Mouse (Mus musculus) midbrain, embryonic 14.5 days (tissue): ENCODE measurements at regions not wholly inside any gene's neighbourhood (a gene's known extent, or its start where the extent isn't known, plus 50 kb on each side); places are given as distances from the start of the nearest gene placed in this dataset.

Source experiments
- ATAC-seq: fragments of 200-750 bp; cut with Nextera tagmentation; 2 replicates; pipeline ENCODE4 v1.8.0; 2017; ENCODE audit warnings: moderate number of reproducible peaks, moderate library complexity; ENCODE audit not compliant: low FRiP score, low TSS enrichment
- DNase-seq: peaks from one replicate; pipeline ENCODE4 v3.0.0-alpha.2; 2015
- H3K27ac ChIP-seq: fragments of 300-500 bp; sonication (generic); replicated peaks from 2 replicates; pipeline ENCODE4 v1.5.1; 2014; ENCODE audit warnings: mild to moderate bottlenecking, low read depth, low read length, moderate library complexity
- H3K27me3 ChIP-seq: fragments of 300-500 bp; sonication (generic); 2 replicates; pipeline ENCODE4 v1.6.1; 2014; ENCODE audit warnings: low read length, control low read depth, mixed read lengths; ENCODE audit not compliant: control insufficient read depth, insufficient read depth
- H3K36me3 ChIP-seq: fragments of 300-500 bp; sonication (generic); 2 replicates; pipeline ENCODE4 v1.6.1; 2014; ENCODE audit warnings: low read length, control low read depth; ENCODE audit not compliant: control insufficient read depth, insufficient read depth
- H3K4me1 ChIP-seq: fragments of 300-500 bp; sonication (generic); 2 replicates; pipeline ENCODE4 v1.6.1; 2014; ENCODE audit warnings: mild to moderate bottlenecking, antibody characterized with exemption, low read length, control low read depth; ENCODE audit not compliant: control insufficient read depth, insufficient read depth
- H3K4me2 ChIP-seq: fragments of 300-500 bp; sonication (generic); 2 replicates; pipeline ENCODE4 v1.6.1; 2014; ENCODE audit warnings: mild to moderate bottlenecking, low read length, moderate library complexity
- H3K4me3 ChIP-seq: fragments of 300-500 bp; sonication (generic); replicated peaks from 2 replicates; pipeline ENCODE4 v1.5.1; 2014; ENCODE audit warnings: low read depth, low read length
- H3K9ac ChIP-seq: fragments of 300-500 bp; sonication (generic); replicated peaks from 2 replicates; pipeline ENCODE4 v1.6.1; 2014; ENCODE audit warnings: mild to moderate bottlenecking, low read length, moderate library complexity
- H3K9me3 ChIP-seq: fragments of 300-500 bp; sonication (generic); 2 replicates; pipeline ENCODE4 v1.6.1; 2016; ENCODE audit warnings: low read length, control low read depth, mixed read lengths; ENCODE audit not compliant: control insufficient read depth
- WGBS: fragments of 180-500 bp; shearing (Covaris S2); extraction: QIAGEN DNeasy Blood & Tissue Kit; methylation state at CpG from one replicate; pipeline ENCODE4 v1.1.7; 2014; 5-methylcytosine and 5-hydroxymethylcytosine counted together

DNA sequence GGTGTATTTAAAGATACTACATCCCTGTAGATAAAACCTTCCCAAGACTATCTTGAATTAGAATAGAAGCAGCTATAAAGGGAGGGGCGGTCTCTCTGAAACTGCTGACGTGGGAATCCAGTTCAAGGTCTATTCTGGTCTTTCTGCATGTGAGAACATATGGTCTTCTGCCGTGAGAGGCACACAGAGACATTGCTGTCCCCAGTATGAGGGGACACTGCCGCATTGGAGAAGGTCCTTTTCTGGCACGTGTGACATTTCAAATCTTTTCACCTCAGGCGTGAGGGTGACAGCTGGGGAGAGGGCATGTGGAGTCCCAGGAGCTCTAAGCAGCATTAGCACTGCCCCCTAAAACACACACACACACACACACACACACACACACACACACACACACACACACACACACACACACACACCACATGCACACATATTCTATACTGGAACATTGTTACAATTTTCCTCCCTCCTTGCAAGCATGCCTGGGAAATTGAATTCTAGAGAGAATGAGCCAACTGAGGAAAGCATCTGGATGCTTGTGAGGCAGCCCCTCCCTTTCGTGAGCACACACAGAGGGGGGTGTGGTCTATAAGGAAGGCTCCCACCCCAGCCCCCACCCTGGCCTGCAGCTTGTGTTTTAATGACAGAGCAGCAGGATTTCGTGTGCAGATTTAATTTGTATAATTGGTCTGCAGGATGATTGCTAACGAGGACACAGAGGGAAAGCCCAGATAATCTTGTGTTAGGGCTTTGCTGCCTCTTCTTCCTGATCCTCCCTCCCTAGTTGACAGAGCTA lies 174.5 kb upstream of the Fat4 start:
- H3K4me3 ChIP-seq, result no peak overlapping the region
- DNase-seq (peak; percentile 78), ATAC-seq (peak; percentile 81)
- 18% methylated on average over 9 of the region's 9 CpGs for WGBS
- no peaks in the 10 kb centered on the region for H3K36me3 ChIP-seq
- H3K27ac ChIP-seq, result peak overlapping the region; percentile 60
- 0 out of 2 replicates have a peak overlapping the region, but pooled peaks have one; percentile 8 for H3K4me2 ChIP-seq
- peaks cover 14% of the 10 kb centered on the region for H3K4me1 ChIP-seq
- H3K9me3 ChIP-seq, result no peaks in the 10 kb centered on the region
- H3K9ac ChIP-seq, result no peak overlapping the region
- no peaks in the 10 kb centered on the region for H3K27me3 ChIP-seq

DNA sequence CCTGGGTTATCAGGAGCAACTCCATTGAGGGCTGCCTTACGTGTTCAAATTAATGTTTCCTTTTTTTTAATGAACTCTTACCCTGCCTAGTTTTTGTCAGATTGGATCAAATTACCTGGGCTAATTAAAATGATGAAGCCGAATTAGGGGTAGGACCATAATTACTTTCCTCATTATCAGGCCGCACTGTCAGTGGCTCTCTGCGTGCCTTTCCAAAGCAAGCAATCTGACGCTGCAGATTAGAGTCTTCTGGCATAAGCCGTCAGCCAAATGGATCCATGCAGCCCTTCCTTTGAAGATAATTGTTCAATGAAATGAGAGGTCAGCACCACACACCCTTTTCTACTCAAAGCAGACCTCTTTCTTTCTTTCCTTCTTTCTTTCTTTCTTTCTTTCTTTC lies 175.5 kb upstream of the Fat4 start:
- Histone ChIP-seq H3K4me3 (no peak overlapping the region), H3K27me3 (no peaks in the 10 kb centered on the region), H3K9me3 (no peaks in the 10 kb centered on the region), H3K9ac (no peak overlapping the region), H3K27ac (no peak overlapping the region), H3K4me1 (peaks cover 14% of the 10 kb centered on the region), H3K36me3 (no peaks in the 10 kb centered on the region), H3K4me2 (no peak overlapping the region)
- DNase-seq (peak; percentile 68), ATAC-seq (0 out of 2 replicates have a peak, but pooled peaks have one; percentile 7)
- WGBS, result 25% methylated on average over 6 of the region's 6 CpGs

DNA sequence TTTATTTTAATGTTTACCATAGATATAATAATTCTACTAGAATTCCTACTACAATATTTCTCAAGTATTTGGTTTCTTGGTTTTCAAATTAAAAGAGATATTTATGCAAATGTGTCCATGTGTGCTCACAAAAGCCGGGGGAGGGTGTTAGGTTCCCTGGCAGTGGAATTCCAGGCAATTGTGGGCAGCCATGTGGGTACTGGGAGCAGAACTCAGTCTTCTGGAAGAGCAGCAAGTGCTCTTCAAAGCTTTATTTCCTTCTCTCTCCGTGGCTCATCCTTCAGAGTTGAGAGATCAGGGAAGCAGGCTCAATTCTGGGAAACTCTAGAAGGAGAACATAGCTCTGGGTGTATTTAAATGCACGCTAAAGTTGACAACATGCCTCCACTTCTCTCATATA lies 178.8 kb upstream of the Fat4 start:
- Histone ChIP-seq H3K9me3 (no peaks in the 10 kb centered on the region), H3K27ac (no peak overlapping the region), H3K9ac (no peak overlapping the region), H3K4me2 (no peak overlapping the region), H3K4me1 (peaks cover 12% of the 10 kb centered on the region), H3K27me3 (no peaks in the 10 kb centered on the region), H3K36me3 (no peaks in the 10 kb centered on the region), H3K4me3 (no peak overlapping the region)
- 67% methylated on average over 3 of the region's 3 CpGs for WGBS
- ATAC-seq, result no peak
- DNase-seq, result no peak

DNA sequence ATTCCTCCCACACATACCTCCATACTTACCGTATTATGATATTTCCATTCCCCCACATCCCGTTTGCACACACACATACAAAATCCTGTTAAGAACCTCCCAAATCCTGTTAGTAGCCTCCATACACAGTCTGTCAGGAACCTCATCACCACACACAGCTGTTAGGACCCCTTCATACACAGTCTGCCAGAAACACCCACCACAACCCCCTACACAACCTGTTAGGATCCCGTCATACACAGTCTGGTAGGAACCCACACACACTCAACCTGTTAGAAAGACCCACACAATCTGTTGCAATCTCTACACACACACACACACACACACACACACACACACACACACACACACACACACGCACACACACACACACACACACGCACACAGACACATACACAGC lies 187.5 kb upstream of the Fat4 start:
- 75% methylated on average over 5 of the region's 5 CpGs for WGBS
- Histone ChIP-seq H3K36me3 (no peaks in the 10 kb centered on the region), H3K4me2 (no peak overlapping the region), H3K9ac (no peak overlapping the region), H3K27me3 (no peaks in the 10 kb centered on the region), H3K27ac (no peak overlapping the region), H3K4me3 (no peak overlapping the region), H3K4me1 (peaks cover 9% of the 10 kb centered on the region), H3K9me3 (no peaks in the 10 kb centered on the region)
- no peak for ATAC-seq
- no peak for DNase-seq

DNA sequence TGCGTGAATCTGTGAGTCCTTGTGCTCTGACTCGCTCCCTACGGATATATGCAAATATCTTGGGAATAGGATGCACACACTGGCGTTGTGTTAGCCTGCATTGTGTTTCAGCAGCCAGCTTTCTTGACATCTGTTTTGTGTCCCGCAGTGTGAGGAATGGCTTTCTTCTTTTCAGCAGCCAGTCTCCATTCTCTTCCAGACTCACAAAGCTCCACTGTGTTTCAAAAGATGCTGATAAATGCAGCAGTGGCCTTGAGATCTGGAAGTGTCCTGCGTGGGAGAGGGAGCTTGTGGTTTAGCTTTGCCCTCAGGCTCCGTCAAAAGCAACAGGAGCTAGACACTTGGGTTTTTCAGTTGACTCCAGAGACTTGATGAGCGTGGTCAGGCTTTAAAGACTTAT lies 188.9 kb upstream of the Fat4 start:
- peak overlapping the region; percentile 73 for H3K27ac ChIP-seq

DNA sequence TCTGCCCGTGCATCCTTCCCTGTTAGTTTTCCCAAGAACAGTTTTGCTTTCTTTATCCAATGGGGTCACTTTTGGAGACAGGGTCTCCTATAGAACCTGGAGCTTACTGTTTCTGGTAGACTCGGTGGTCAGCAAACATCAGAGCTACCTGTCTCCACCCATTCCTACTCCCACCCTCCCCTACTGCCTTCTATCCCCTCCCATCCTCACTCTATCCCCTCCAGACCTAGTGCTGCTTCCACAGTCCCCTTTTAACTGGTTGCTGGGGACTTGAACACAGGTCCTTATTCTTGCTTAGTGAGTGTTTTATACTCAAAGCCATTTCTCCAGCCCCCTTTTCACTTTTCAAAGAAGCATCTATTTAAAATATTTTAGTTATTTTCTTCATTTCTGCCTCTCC lies 189.4 kb upstream of the Fat4 start:
- DNase-seq, result no peak
- no peak overlapping the region for H3K9ac ChIP-seq
- H3K9me3 ChIP-seq, result no peaks in the 10 kb centered on the region
- H3K4me2 ChIP-seq, result no peak overlapping the region
- ATAC-seq, result no peak
- H3K27ac ChIP-seq, result peak overlapping the region; percentile 73
- H3K4me3 ChIP-seq, result no peak overlapping the region
- peaks cover 9% of the 10 kb centered on the region for H3K4me1 ChIP-seq
- WGBS, result 65% methylated on average over 2 of the region's 2 CpGs
- no peaks in the 10 kb centered on the region for H3K36me3 ChIP-seq
- no peaks in the 10 kb centered on the region for H3K27me3 ChIP-seq

More for the DNA sequence above, 188.9 kb upstream of the Fat4 start:
- peaks cover 9% of the 10 kb centered on the region for H3K4me1 ChIP-seq
- DNase-seq (peak; percentile 62), ATAC-seq (peak; percentile 66; the same call in 1 of the 2 replicates)
- H3K27me3 ChIP-seq, result no peaks in the 10 kb centered on the region
- 0 out of 2 replicates have a peak overlapping the region, but pooled peaks have one; percentile 0 for H3K4me2 ChIP-seq
- no peaks in the 10 kb centered on the region for H3K36me3 ChIP-seq
- no peaks in the 10 kb centered on the region for H3K9me3 ChIP-seq
- H3K9ac ChIP-seq, result no peak overlapping the region
- no peak overlapping the region for H3K4me3 ChIP-seq
- 4% methylated on average over 8 of the region's 8 CpGs for WGBS

DNA sequence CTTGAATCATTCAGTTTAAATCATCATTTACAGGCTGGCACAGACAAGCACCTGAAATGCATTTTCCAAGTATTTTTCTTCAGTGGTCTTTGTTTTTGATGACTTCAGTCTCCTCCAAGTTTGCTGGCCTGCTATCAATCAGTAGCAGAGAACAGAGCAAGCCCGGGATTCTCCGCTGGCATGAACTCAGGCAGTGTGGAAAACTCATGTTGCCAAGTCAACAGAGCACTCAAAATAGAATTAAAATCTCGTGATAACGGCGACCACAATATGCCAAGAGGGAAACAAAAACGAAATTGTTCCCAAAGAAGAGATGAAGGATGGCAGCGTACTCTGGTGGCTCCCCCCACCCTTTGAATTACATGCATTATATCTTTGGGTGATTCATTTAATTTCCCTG lies 190.9 kb upstream of the Fat4 start:
- Histone ChIP-seq H3K4me2 (no peak overlapping the region), H3K4me3 (no peak overlapping the region), H3K4me1 (peaks cover 9% of the 10 kb centered on the region), H3K9ac (no peak overlapping the region), H3K36me3 (no peaks in the 10 kb centered on the region), H3K27ac (no peak overlapping the region), H3K9me3 (no peaks in the 10 kb centered on the region), H3K27me3 (no peaks in the 10 kb centered on the region)
- ATAC-seq, result no peak
- peak; percentile 9 for DNase-seq
- WGBS, result 82% methylated on average over 7 of the region's 7 CpGs

DNA sequence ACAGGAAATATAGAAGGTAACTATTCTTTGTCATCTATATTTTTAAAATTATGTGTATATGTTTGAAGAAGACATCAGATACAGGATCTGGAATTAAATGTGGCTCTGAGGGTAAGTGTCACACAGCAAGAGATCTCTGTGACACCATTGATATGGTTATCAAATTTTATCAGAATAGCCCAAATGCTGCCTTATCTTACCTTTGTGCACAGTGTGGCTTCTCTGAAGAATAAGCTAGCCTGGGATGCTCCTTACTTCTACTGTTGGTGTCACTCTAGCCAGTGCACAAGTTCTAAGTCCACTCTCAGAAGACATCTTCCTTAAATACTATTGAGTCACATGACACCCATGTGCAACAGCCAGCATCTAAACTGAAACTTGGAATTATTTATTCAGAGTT lies 194.0 kb upstream of the Fat4 start:
- Histone ChIP-seq H3K36me3 (no peaks in the 10 kb centered on the region), H3K4me1 (peaks cover 2% of the 10 kb centered on the region; the same call in 1 of the 2 replicates), H3K27ac (no peak overlapping the region), H3K27me3 (no peaks in the 10 kb centered on the region), H3K9me3 (no peaks in the 10 kb centered on the region), H3K9ac (no peak overlapping the region), H3K4me3 (no peak overlapping the region), H3K4me2 (no peak overlapping the region)
- DNase-seq, result no peak
- ATAC-seq, result no peak
